Mouse (Mus musculus): ENCODE measurements around the gene Naa15.

- TF ChIP-seq CTCF (conservative IDR thresholded peaks at IDR 0.05 in 1 of 2, IDR thresholded peaks at IDR 0.05 in 1 of 2; ENCODE audit: low read depth in 2 of 2, low read length in 2 of 2) = no peak
- no peak for TF ChIP-seq PAX5 (IDR thresholded peaks at IDR 0.05; ENCODE audit: low read length)
- no peak for TF ChIP-seq POLR2A (IDR thresholded peaks at IDR 0.05; ENCODE audit: low read depth, low read length)
- TF ChIP-seq NRF1 (IDR thresholded peaks at IDR 0.05; ENCODE audit: low read depth, low read length) = no peak
- no peak for TF ChIP-seq POLR2AphosphoS2 (IDR thresholded peaks at IDR 0.05; ENCODE audit: low read depth, low read length)
- no peak for TF ChIP-seq ZC3H11A (IDR thresholded peaks at IDR 0.05; ENCODE audit: low read depth, low read length)
- TF ChIP-seq EP300 (IDR thresholded peaks at IDR 0.05; ENCODE audit: low read length) = no peak
- TF ChIP-seq MAZ (IDR thresholded peaks at IDR 0.05; ENCODE audit: low read depth, low read length) = no peak
- TF ChIP-seq HCFC1 (IDR thresholded peaks at IDR 0.05; ENCODE audit: low read depth, low read length) = no peak
- TF ChIP-seq CHD1 (IDR thresholded peaks at IDR 0.05; ENCODE audit: low read depth, low read length) = no peak
- TF ChIP-seq ZMIZ1 (IDR thresholded peaks at IDR 0.05; ENCODE audit: low read depth, low read length) = no peak
Measured at GRCm38 (mm10) chr3:51490088-51490753, 75.3 kb downstream of the Naa15 start.

Data from CH12.LX (cell line).